Comparison of ENCODE assay signal across 8 mouse cellular contexts in genomic region chr5:114091057-114091807, GRCm38 (mm10). TPM values are rescaled to one million over a fixed set of nuclear protein-coding genes. Genes with fewer than 3 reads are reported as not detected.
A peak's percentile ranks its signal among the peaks of the same experiment; 100 is the strongest.
DNase-seq lines count a peak whose midpoint lies in the region; ATAC-seq lines count a peak whose summit lies in the region.

Gene Svop, minus strand, starts transcription at chr5:114091570.

- peak; percentile 64 for ATAC-seq in intestine, embryonic 16.5 days
- ATAC-seq in activated CD4-positive, CD25-positive, alpha-beta regulatory T cell, adult 4 months = no peak

- DNase-seq in adrenal gland, adult 2 months = peak; percentile 82
- peak; percentile 86 for DNase-seq in embryo, embryonic 10.5 days (ENCODE audit: low spot score)
- peak; percentile 39 to 56 for DNase-seq in gastrocnemius, postnatal 36 days
- DNase-seq in left cerebral cortex, postnatal 14 days (ENCODE audit: low spot score in 2 of 2) = peak; percentile 77 to 80
- peak; percentile 91 for DNase-seq in mesoderm, embryonic 11.5 days (ENCODE audit: low read depth, low spot score)
- peak; percentile 68 to 76 for DNase-seq in right cerebral cortex, postnatal 36 days (ENCODE audit: low spot score in 2 of 2)

- H3K27me3 ChIP-seq in intestine, embryonic 16.5 days (replicated peaks; ENCODE audit: control insufficient read depth, insufficient read depth, low read length) = no peaks in the 10 kb centered on the region; the same call in 1 of the 2 replicates

- H3K27ac ChIP-seq in intestine, embryonic 16.5 days (ENCODE audit: low read length) = no peak within 1 kb of the TSS

- H3K36me3 ChIP-seq in intestine, embryonic 16.5 days (ENCODE audit: control insufficient read depth, insufficient read depth, low read length) = no peaks in the 10 kb centered on the region

- 3% methylated on average over 40 of the region's 40 CpGs for WGBS in intestine, embryonic 16.5 days

- H3K9ac ChIP-seq in intestine, embryonic 16.5 days (ENCODE audit: low read depth, low read length) = no peak within 1 kb of the TSS

- no peaks in the 10 kb centered on the region for H3K9me3 ChIP-seq in intestine, embryonic 16.5 days (ENCODE audit: control insufficient read depth, low read length)

- peak within 1 kb of the TSS; percentile 30; the same call in 1 of the 2 replicates for H3K4me2 ChIP-seq in intestine, embryonic 16.5 days (ENCODE audit: low read depth, low read length)

- peak within 1 kb of the TSS; percentile 20; the same call in 1 of the 2 replicates for H3K4me3 ChIP-seq in intestine, embryonic 16.5 days (ENCODE audit: low read length)

- intact Hi-C loops in gastrocnemius, postnatal 36 days (cut with DNase I) = no loop called here
- intact Hi-C loops in left cerebral cortex, postnatal 14 days (cut with DNase I) = no loop called here

- H3K4me1 ChIP-seq in intestine, embryonic 16.5 days (ENCODE audit: control insufficient read depth, insufficient read depth, low read length) = no peaks in the 10 kb centered on the region

RNA-seq across cellular contexts. Expression of gene Svop, which starts in this region (rescaled TPM):
- total RNA-seq in adrenal gland, adult 2 months (2021) = 1 to 10 TPM; 1.6 to 4.0 TPM
- 1.5 and 1.9 TPM in 2 replicates for polyA plus RNA-seq in adrenal gland, adult 2 months (2012; rRNA removed)
- total RNA-seq in gastrocnemius, postnatal 36 days (2021) = not detected
- polyA plus RNA-seq in intestine, embryonic 16.5 days (2015; fragmentation: Nextera tagmentation; extraction: Ambion mirVana) = 1.7 and 2.0 TPM in 2 replicates
- total RNA-seq in left cerebral cortex, postnatal 14 days (2021) = 100 to 1,000 TPM; 191 to 211 TPM
- polyA plus RNA-seq in activated CD4-positive, CD25-positive, alpha-beta regulatory T cell, adult 4 months (2017; shearing (Covaris generic)) = not detected

Comparison
In these comparisons a context has a peak if more than half of its experiments do, and no peak if none do; other contexts are left out.
1. RNA of gene Svop (total RNA-seq): 191 to 211 TPM in left cerebral cortex, postnatal 14 days; 1.6 to 4.0 TPM in adrenal gland, adult 2 months and not detected in gastrocnemius, postnatal 36 days; every median in the first group is over 10 times any median in the second.
2. Peak in DNase-seq in gastrocnemius, postnatal 36 days; RNA of the gene not detected or under 1 TPM.
3. Peak in every context shown above with its lines, with median percentiles within 50 percentile points of each other: DNase-seq.